Mouse (Mus musculus): ENCODE results near the gene Kcnc3. TPM values are rescaled to one million over a fixed set of nuclear protein-coding genes. Genes with fewer than 3 reads are reported as not detected.

Gene Kcnc3
- 1 to 10 TPM; 1.7 to 3.4 TPM for total RNA-seq (2023)

GRCm38 (mm10) chr7:44590402-44591347, at the start of gene Kcnc3:
TSS of gene Kcnc3 (plus strand) at chr7:44590664.

GRCm38 (mm10) chr7:44548497-44549087, 41.9 kb upstream of the Kcnc3 start, which contains the start of gene Pold1:
TSS of gene Pold1 (minus strand) at chr7:44548849.

GRCm38 (mm10) chr7:44553826-44554225, 36.6 kb upstream of the Kcnc3 start, which contains the start of gene Nr1h2:
TSS of gene Nr1h2 (minus strand) at chr7:44553951.

GRCm38 (mm10) chr7:44572213-44572701, 18.2 kb upstream of the Kcnc3 start, which contains the start of gene Napsa:
TSS of gene Napsa (plus strand) at chr7:44572380.

Other genes starting within 250 kb of the Kcnc3 start
- gene Syt3, start 206.6 kb upstream of the Kcnc3 start, total RNA-seq (2023): 1 to 10 TPM in 1 of 2 experiments, under 1 TPM in 1; 0.89 to 1.4 TPM
- gene 1700008O03Rik, start 204.8 kb upstream of the Kcnc3 start, total RNA-seq (2023): 1 to 10 TPM; 1.0 to 1.2 TPM
- not detected for gene Lrrc4b, start 161.6 kb upstream of the Kcnc3 start, total RNA-seq (2023)
- not detected for gene Aspdh, start 125.3 kb upstream of the Kcnc3 start, total RNA-seq (2023)
- gene Josd2, start 122.7 kb upstream of the Kcnc3 start, total RNA-seq (2023): 10 to 100 TPM; 44.5 to 50.4 TPM
- 10 to 100 TPM; 58.9 to 60.9 TPM for gene Emc10, start 94.1 kb upstream of the Kcnc3 start, total RNA-seq (2023)
- gene Fam71e1, start 94.1 kb upstream of the Kcnc3 start, total RNA-seq (2023): 1 to 10 TPM; 2.8 to 3.8 TPM
- gene Mybpc2, start 66.0 kb upstream of the Kcnc3 start, total RNA-seq (2023): under 1 TPM; 0.13 to 0.27 TPM
- 1 to 10 TPM; 5.7 to 9.4 TPM for gene Spib, start 58.6 kb upstream of the Kcnc3 start, total RNA-seq (2023)
- gene Pold1, start 41.8 kb upstream of the Kcnc3 start, total RNA-seq (2023): 10 to 100 TPM; 14.4 to 18.7 TPM
- gene Nr1h2, start 36.7 kb upstream of the Kcnc3 start, total RNA-seq (2023): 100 to 1,000 TPM; 256 TPM
- gene Napsa, start 18.3 kb upstream of the Kcnc3 start, total RNA-seq (2023): 100 to 1,000 TPM; 353 to 405 TPM
- gene Myh14, start 80.2 kb downstream of the Kcnc3 start, total RNA-seq (2023): 1 to 10 TPM in 1 of 2 experiments, under 1 TPM in 1; 0.15 to 1.3 TPM
- gene Izumo2, start 118.1 kb downstream of the Kcnc3 start, total RNA-seq (2023): not detected
- gene Vrk3, start 157.7 kb downstream of the Kcnc3 start, total RNA-seq (2023): 10 to 100 TPM; 57.7 to 61.2 TPM
- 1 to 10 TPM in 1 of 2 experiments, under 1 TPM in 1; 0.33 to 1.1 TPM for gene Zfp473, start 160.4 kb downstream of the Kcnc3 start, total RNA-seq (2023)
- 10 to 100 TPM; 26.2 to 31.2 TPM for gene Nup62, start 225.4 kb downstream of the Kcnc3 start, total RNA-seq (2023)
- 10 to 100 TPM; 12.7 to 14.3 TPM for gene Il4i1, start 225.7 kb downstream of the Kcnc3 start, total RNA-seq (2023)
- 1 to 10 TPM; 4.7 to 6.0 TPM for gene Atf5, start 226.0 kb downstream of the Kcnc3 start, total RNA-seq (2023)

Measured in monocyte, adult 59 days (primary cell).